Mouse (Mus musculus) heart, postnatal 0 days (tissue): ENCODE measurements around the gene 4930524J08Rik.

ENCODE experiments used
- CTCF ChIP-seq: IDR thresholded peaks from 2 replicates; pipeline ENCODE4 v1.5.1; 2016; ENCODE audit warnings: antibody characterized with exemption, control low read depth, low read depth
- EP300 ChIP-seq: IDR thresholded peaks from 2 replicates; pipeline ENCODE4 v1.6.1; 2016; ENCODE audit warnings: antibody characterized with exemption, low read depth

GRCm38 (mm10) chr5:99941273-99941672 is 37.6 kb upstream of the 4930524J08Rik start:
- TF ChIP-seq CTCF (no peak), EP300 (no peak)
